Comparison of ENCODE assay signal across 14 mouse cellular contexts in genomic region chrX:103371627-103372026, GRCm38 (mm10). TPM values are rescaled to one million over a fixed set of nuclear protein-coding genes. Genes with fewer than 3 reads are reported as not detected.
A peak's percentile ranks its signal among the peaks of the same experiment; 100 is the strongest.
DNase-seq lines count a peak whose midpoint lies in the region; ATAC-seq lines count a peak whose summit lies in the region.
"Had no signal": no experiment of that assay in that cellular context is flagged by ENCODE, and none has a peak within 500 bp of the region (broad histone marks: within the 10 kb centered on the region; RNA-seq: fewer than 3 reads in every experiment).

No protein-coding gene starts in this region.

- WGBS in hindbrain, embryonic 11.5 days, result 31% methylated on average over 2 of the region's 2 CpGs
- 48% methylated on average over 2 of the region's 2 CpGs for WGBS in hindbrain, embryonic 10.5 days
- 38% methylated on average over 2 of the region's 2 CpGs for WGBS in neural tube, embryonic 14.5 days
- 49% methylated on average over 2 of the region's 2 CpGs for WGBS in heart, embryonic 12.5 days

- peaks cover 6% of the 10 kb centered on the region; the same call in 1 of the 2 replicates for H3K27me3 ChIP-seq in hindbrain, embryonic 11.5 days (ENCODE audit: control insufficient read depth, insufficient read depth, low read length)
- H3K27me3 ChIP-seq in hindbrain, embryonic 10.5 days (ENCODE audit: insufficient read depth, poor library complexity, severe bottlenecking), result peaks cover 75% of the 10 kb centered on the region
- no peaks in the 10 kb centered on the region; the same call in none of the 2 replicates for H3K27me3 ChIP-seq in neural tube, embryonic 14.5 days (ENCODE audit: control insufficient read depth, insufficient read depth, low read length)
- H3K27me3 ChIP-seq in splenic B cell, adult 2 months (ENCODE audit: control insufficient read depth, insufficient read depth, low read length, poor library complexity, severe bottlenecking), result no peaks in the 10 kb centered on the region
- H3K27me3 ChIP-seq in heart, embryonic 12.5 days (replicated peaks), result peaks cover 12% of the 10 kb centered on the region

- no peak for ATAC-seq in hindbrain, embryonic 11.5 days (ENCODE audit: low FRiP score)
- ATAC-seq in neural tube, embryonic 14.5 days (ENCODE audit: low read depth), result peak; percentile 34; the same call in 1 of the 2 replicates
- no peak for ATAC-seq in heart, embryonic 12.5 days (ENCODE audit: insufficient number of reproducible peaks, low FRiP score)
- ATAC-seq: intestine, embryonic 16.5 days had no signal

- H3K27ac ChIP-seq in hindbrain, embryonic 11.5 days (ENCODE audit: low read depth, low read length), result no peak overlapping the region
- no peak overlapping the region for H3K27ac ChIP-seq in hindbrain, embryonic 10.5 days
- H3K27ac ChIP-seq in neural tube, embryonic 14.5 days (ENCODE audit: low read depth, low read length), result no peak overlapping the region
- no peak overlapping the region for H3K27ac ChIP-seq in heart, embryonic 12.5 days (ENCODE audit: poor library complexity, severe bottlenecking)
- H3K27ac ChIP-seq: liver, embryonic 15.5 days; neural tube, embryonic 13.5 days had no signal

- no peaks in the 10 kb centered on the region for H3K4me1 ChIP-seq in hindbrain, embryonic 11.5 days (replicated peaks; ENCODE audit: control insufficient read depth, insufficient read depth, low read length)
- H3K4me1 ChIP-seq in hindbrain, embryonic 10.5 days (replicated peaks), result no peaks in the 10 kb centered on the region
- H3K4me1 ChIP-seq in neural tube, embryonic 14.5 days (ENCODE audit: control insufficient read depth, insufficient read depth, low read length), result no peaks in the 10 kb centered on the region
- no peaks in the 10 kb centered on the region for H3K4me1 ChIP-seq in heart, embryonic 12.5 days (replicated peaks)
- H3K4me1 ChIP-seq: liver, embryonic 15.5 days had no signal

- no peak overlapping the region for H3K4me3 ChIP-seq in hindbrain, embryonic 11.5 days (ENCODE audit: low read depth, low read length)
- H3K4me3 ChIP-seq in hindbrain, embryonic 10.5 days, result no peak overlapping the region
- H3K4me3 ChIP-seq in neural tube, embryonic 14.5 days (ENCODE audit: low read depth, low read length), result no peak overlapping the region
- no peak overlapping the region for H3K4me3 ChIP-seq in heart, embryonic 12.5 days
- H3K4me3 ChIP-seq: liver, embryonic 15.5 days; neural tube, embryonic 13.5 days had no signal

- no peaks in the 10 kb centered on the region for H3K9me3 ChIP-seq in hindbrain, embryonic 11.5 days (ENCODE audit: control insufficient read depth, low read length)
- no peaks in the 10 kb centered on the region for H3K9me3 ChIP-seq in hindbrain, embryonic 10.5 days
- no peaks in the 10 kb centered on the region for H3K9me3 ChIP-seq in neural tube, embryonic 14.5 days (ENCODE audit: control insufficient read depth, low read length)
- no peaks in the 10 kb centered on the region for H3K9me3 ChIP-seq in heart, embryonic 12.5 days (replicated peaks)
- H3K9me3 ChIP-seq: liver, embryonic 15.5 days; neural tube, embryonic 13.5 days had no signal

- no peak overlapping the region for H3K4me2 ChIP-seq in hindbrain, embryonic 11.5 days (replicated peaks; ENCODE audit: low read depth, low read length)
- H3K4me2 ChIP-seq in neural tube, embryonic 14.5 days (ENCODE audit: low read depth, low read length), result no peak overlapping the region
- H3K4me2 ChIP-seq in heart, embryonic 12.5 days, result no peak overlapping the region
- H3K4me2 ChIP-seq: liver, embryonic 15.5 days; neural tube, embryonic 13.5 days had no signal

- no peak overlapping the region for H3K9ac ChIP-seq in hindbrain, embryonic 11.5 days (ENCODE audit: low read depth, low read length)
- H3K9ac ChIP-seq in neural tube, embryonic 14.5 days (replicated peaks; ENCODE audit: low read depth, low read length), result no peak overlapping the region
- H3K9ac ChIP-seq in heart, embryonic 12.5 days, result no peak overlapping the region
- H3K9ac ChIP-seq: liver, embryonic 15.5 days; neural tube, embryonic 13.5 days had no signal

- DNase-seq in hindbrain, embryonic 11.5 days (ENCODE audit: low spot score), result peak; percentile 26
- DNase-seq in hindbrain, embryonic 10.5 days (ENCODE audit: low spot score), result no peak
- no peak for DNase-seq in neural tube, embryonic 10.5 days (ENCODE audit: extremely low spot score, low spot score)
- peak; percentile 6 for DNase-seq in c-Kit-positive CD71-positive TER-119-negative erythroid progenitor cells, embryonic 14.5 days (ENCODE audit: low read depth)
- peak; percentile 43 for DNase-seq in splenic B cell, adult 2 months (ENCODE audit: low read depth, low spot score)
- DNase-seq in thymus, postnatal 4 days, result no peak
- DNase-seq: cerebellum, postnatal 36 days; thymus, adult 18-20 months had no signal

- H3K36me3 ChIP-seq in hindbrain, embryonic 11.5 days (ENCODE audit: control insufficient read depth, insufficient read depth, low read length), result no peaks in the 10 kb centered on the region
- no peaks in the 10 kb centered on the region for H3K36me3 ChIP-seq in hindbrain, embryonic 10.5 days
- no peaks in the 10 kb centered on the region for H3K36me3 ChIP-seq in neural tube, embryonic 14.5 days (ENCODE audit: control insufficient read depth, insufficient read depth, low read length)
- H3K36me3 ChIP-seq in splenic B cell, adult 2 months (ENCODE audit: control insufficient read depth, insufficient read depth, low read length, poor library complexity, severe bottlenecking), result no peaks in the 10 kb centered on the region
- H3K36me3 ChIP-seq in heart, embryonic 12.5 days, result no peaks in the 10 kb centered on the region
- H3K36me3 ChIP-seq: liver, embryonic 15.5 days; neural tube, embryonic 13.5 days had no signal

RNA-seq across cellular contexts. Expression of gene Chic1, which starts 15.4 kb away (rescaled TPM):
- polyA plus RNA-seq in hindbrain, embryonic 11.5 days (2014; fragmentation: Nextera tagmentation; extraction: Ambion mirVana), result 6.2 and 8.5 TPM in 2 replicates
- polyA plus RNA-seq in hindbrain, embryonic 10.5 days (2016; fragmentation: Nextera tagmentation; extraction: Ambion mirVana), result 4.4 and 5.5 TPM in 2 replicates
- polyA plus RNA-seq in neural tube, embryonic 14.5 days (2014; fragmentation: Nextera tagmentation; extraction: Ambion mirVana), result 10.5 and 11.3 TPM in 2 replicates
- 3.7 and 3.9 TPM in 2 replicates for polyA plus RNA-seq in heart, embryonic 12.5 days (2016; fragmentation: Nextera tagmentation; extraction: Ambion mirVana)

RNA-seq across cellular contexts. Expression of gene Tsx, which starts 42.6 kb away (rescaled TPM):
- polyA plus RNA-seq in hindbrain, embryonic 11.5 days (2014; fragmentation: Nextera tagmentation; extraction: Ambion mirVana), result 0.45 and 0.51 TPM in 2 replicates
- 0.21 TPM in 1 of 2 replicates, not detected in the other for polyA plus RNA-seq in hindbrain, embryonic 10.5 days (2016; fragmentation: Nextera tagmentation; extraction: Ambion mirVana)
- 0.35 TPM in 2 replicates for polyA plus RNA-seq in neural tube, embryonic 14.5 days (2014; fragmentation: Nextera tagmentation; extraction: Ambion mirVana)
- polyA plus RNA-seq in heart, embryonic 12.5 days (2016; fragmentation: Nextera tagmentation; extraction: Ambion mirVana), result 0.24 TPM in 1 of 2 replicates, not detected in the other
- polyA plus RNA-seq: gonadal fat pad, adult 2 months; liver, embryonic 15.5 days had no signal

RNA-seq across cellular contexts. Expression of gene Gm26992, which starts 50.2 kb away (rescaled TPM):
- polyA plus RNA-seq in hindbrain, embryonic 11.5 days (2014; fragmentation: Nextera tagmentation; extraction: Ambion mirVana), result not detected in 2 replicates
- not detected in 2 replicates for polyA plus RNA-seq in hindbrain, embryonic 10.5 days (2016; fragmentation: Nextera tagmentation; extraction: Ambion mirVana)
- polyA plus RNA-seq in neural tube, embryonic 14.5 days (2014; fragmentation: Nextera tagmentation; extraction: Ambion mirVana), result not detected in 2 replicates
- polyA plus RNA-seq in heart, embryonic 12.5 days (2016; fragmentation: Nextera tagmentation; extraction: Ambion mirVana), result not detected in 2 replicates
- polyA plus RNA-seq: gonadal fat pad, adult 2 months; intestine, embryonic 16.5 days; liver, embryonic 15.5 days; neural tube, embryonic 13.5 days had no signal

RNA-seq across cellular contexts. Expression of gene Cdx4, which starts 50.4 kb away (rescaled TPM):
- not detected in 2 replicates for polyA plus RNA-seq in hindbrain, embryonic 11.5 days (2014; fragmentation: Nextera tagmentation; extraction: Ambion mirVana)
- not detected in 2 replicates for polyA plus RNA-seq in hindbrain, embryonic 10.5 days (2016; fragmentation: Nextera tagmentation; extraction: Ambion mirVana)
- polyA plus RNA-seq in neural tube, embryonic 14.5 days (2014; fragmentation: Nextera tagmentation; extraction: Ambion mirVana), result not detected in 2 replicates
- polyA plus RNA-seq in heart, embryonic 12.5 days (2016; fragmentation: Nextera tagmentation; extraction: Ambion mirVana), result not detected in 2 replicates
- polyA plus RNA-seq: gonadal fat pad, adult 2 months; intestine, embryonic 16.5 days; liver, embryonic 15.5 days; neural tube, embryonic 13.5 days had no signal

Comparison
In these comparisons a context has a peak if more than half of its experiments do, and no peak if none do; other contexts are left out.
1. DNase-seq: peak in hindbrain, embryonic 11.5 days (single experiment), c-Kit-positive CD71-positive TER-119-negative erythroid progenitor cells, embryonic 14.5 days (single experiment) and splenic B cell, adult 2 months (single experiment); none in hindbrain, embryonic 10.5 days (single experiment), neural tube, embryonic 10.5 days (single experiment) and thymus, postnatal 4 days (single experiment).